Mouse (Mus musculus): ENCODE measurements around the gene Bcl2l11. TPM values are rescaled to one million over a fixed set of nuclear protein-coding genes. Genes with fewer than 3 reads are reported as not detected.

The Bcl2l11 gene
- 4.9 and 6.1 TPM in 2 replicates for polyA plus RNA-seq (2015; fragmentation: Nextera tagmentation; extraction: Ambion mirVana)

DNA sequence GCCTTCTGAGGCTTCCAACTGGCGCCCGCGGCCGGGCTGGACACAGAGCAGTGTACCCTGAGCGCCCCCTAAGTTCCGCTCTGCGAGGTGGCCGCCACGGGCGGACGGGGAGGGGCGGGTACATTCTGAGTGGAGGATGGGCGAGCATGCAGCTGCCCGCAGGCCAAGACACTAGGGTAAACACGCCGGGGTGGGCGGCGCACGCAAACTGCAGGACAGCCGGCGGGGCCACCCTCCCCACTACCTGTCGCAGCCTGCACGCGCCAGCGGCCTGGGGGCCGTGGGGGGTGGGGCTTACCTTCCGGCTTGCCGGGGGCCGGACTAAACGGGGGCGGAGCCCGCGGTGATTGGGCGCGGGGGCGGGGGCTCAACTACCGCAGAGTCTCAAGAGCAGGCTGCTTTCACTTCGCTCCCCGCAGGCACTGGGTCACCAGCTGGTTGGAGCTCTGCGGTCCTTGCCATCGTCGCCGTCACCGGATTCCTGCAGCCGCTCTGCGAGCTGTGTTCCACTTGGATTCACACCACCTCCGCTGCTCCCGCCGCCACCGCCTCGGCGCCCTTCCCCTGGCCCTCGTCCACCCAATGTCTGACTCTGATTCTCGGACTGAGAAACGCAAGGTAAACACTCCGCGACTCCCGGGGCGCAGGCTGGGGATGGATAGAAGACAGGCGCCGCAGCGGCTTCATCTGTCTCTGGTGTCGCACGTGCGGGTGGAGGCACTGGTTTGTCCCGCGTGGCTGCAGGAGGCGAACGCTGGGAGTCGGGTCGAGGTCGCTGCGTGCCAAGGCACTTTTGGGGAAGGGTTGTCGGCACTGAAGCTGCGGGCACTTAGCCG lies at the start of gene Bcl2l11:
TSS of gene Bcl2l11 (plus strand) at position 404 of the 836 bp plus-strand sequence.
- WGBS (ENCODE audit: insufficient replicate concordance) = under 1% methylated on average over 76 of the region's 76 CpGs
- Histone ChIP-seq H3K4me2 (peak within 1 kb of the TSS; percentile 98), H3K9me3 (replicated peaks) (no peaks in the 10 kb centered on the region), H3K4me1 (replicated peaks) (peaks cover 56% of the 10 kb centered on the region), H3K36me3 (replicated peaks) (peaks cover 17% of the 10 kb centered on the region; the same call in 1 of the 2 replicates), H3K9ac (peak within 1 kb of the TSS; percentile 72), H3K27me3 (peaks cover 70% of the 10 kb centered on the region), H3K27ac (replicated peaks) (peak within 1 kb of the TSS; percentile 79), H3K4me3 (replicated peaks) (peak within 1 kb of the TSS; percentile 75)
- peak; percentile 66 for ATAC-seq (ENCODE audit: insufficient read depth)

DNA sequence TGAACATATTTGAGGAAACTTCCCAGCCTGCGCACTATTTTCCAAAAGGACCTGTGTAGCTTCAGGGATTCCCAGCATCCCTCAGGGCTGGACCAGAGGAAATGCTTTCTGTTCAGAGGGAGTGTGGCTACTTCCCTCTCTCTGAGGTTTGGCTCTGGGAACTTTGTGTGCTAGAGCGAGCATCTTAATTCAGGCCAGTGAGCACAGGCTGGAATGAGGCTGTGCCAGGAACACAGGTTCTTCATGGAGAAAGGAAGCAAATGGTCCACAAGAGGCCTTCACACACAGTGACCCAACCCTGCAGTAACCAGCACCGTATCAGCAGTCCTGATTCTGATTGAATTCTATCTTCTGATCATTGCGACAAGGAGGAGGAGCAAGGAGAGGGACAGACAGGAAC lies 48.9 kb upstream of the Bcl2l11 start:
- no peaks in the 10 kb centered on the region for H3K36me3 ChIP-seq (replicated peaks)
- no peak overlapping the region for H3K27ac ChIP-seq (replicated peaks)
- H3K4me2 ChIP-seq = no peak overlapping the region
- no peak overlapping the region for H3K4me3 ChIP-seq (replicated peaks)
- H3K4me1 ChIP-seq (replicated peaks) = no peaks in the 10 kb centered on the region
- H3K9me3 ChIP-seq (replicated peaks) = no peaks in the 10 kb centered on the region
- no peaks in the 10 kb centered on the region for H3K27me3 ChIP-seq
- H3K9ac ChIP-seq = no peak overlapping the region
- ATAC-seq (ENCODE audit: insufficient read depth) = no peak
- WGBS (ENCODE audit: insufficient replicate concordance) = 63% methylated on average over 4 of the region's 4 CpGs

DNA sequence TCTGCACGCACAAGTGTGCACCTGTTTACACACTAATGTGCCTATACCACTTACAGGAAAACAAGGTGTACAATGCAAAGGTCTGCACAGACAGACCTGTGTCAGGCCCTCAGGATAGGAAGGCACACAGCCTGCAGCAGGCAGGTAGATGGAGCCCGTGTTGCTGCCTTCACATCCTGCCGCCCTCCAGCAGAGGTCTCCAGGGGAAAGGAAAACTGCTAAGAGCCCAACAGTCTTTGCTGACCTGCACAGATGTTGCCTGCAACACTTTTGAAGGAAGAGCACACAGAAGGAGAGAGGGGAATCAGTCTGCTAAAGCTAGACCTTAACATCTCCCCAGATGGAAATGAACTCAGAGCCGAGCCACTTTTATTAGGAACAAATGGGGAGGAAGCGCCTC lies 47.0 kb upstream of the Bcl2l11 start:
- H3K27ac ChIP-seq (replicated peaks) = no peak overlapping the region
- H3K9me3 ChIP-seq (replicated peaks) = no peaks in the 10 kb centered on the region
- H3K4me2 ChIP-seq = no peak overlapping the region
- no peak for ATAC-seq (ENCODE audit: insufficient read depth)
- H3K9ac ChIP-seq = no peak overlapping the region
- no peaks in the 10 kb centered on the region for H3K36me3 ChIP-seq (replicated peaks)
- 40% methylated on average over 5 of the region's 5 CpGs for WGBS (ENCODE audit: insufficient replicate concordance)
- no peaks in the 10 kb centered on the region for H3K4me1 ChIP-seq (replicated peaks)
- H3K4me3 ChIP-seq (replicated peaks) = no peak overlapping the region
- H3K27me3 ChIP-seq = no peaks in the 10 kb centered on the region

DNA sequence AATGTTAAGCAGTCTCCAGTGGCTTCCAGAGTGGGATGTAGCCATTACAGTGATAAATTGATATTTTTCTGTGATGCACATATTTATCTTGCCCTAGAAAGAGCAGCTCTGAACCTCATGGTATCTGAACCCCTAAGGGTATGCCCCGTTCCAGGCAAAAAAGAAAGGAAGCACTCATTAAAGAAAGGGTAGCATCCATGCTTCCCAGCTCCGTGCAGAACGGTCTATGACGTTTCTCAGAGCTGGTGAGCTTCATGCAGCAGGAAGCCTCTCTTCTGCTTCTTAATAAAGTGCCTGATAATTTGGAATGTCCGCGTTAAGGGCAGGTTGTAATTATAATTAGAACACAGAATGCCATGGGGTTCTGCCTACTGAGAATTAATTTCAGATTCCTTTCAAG lies 46.5 kb upstream of the Bcl2l11 start:
- 63% methylated on average over 6 of the region's 6 CpGs for WGBS (ENCODE audit: insufficient replicate concordance)
- H3K27me3 ChIP-seq = no peaks in the 10 kb centered on the region
- H3K4me1 ChIP-seq (replicated peaks) = no peaks in the 10 kb centered on the region
- no peak overlapping the region for H3K4me2 ChIP-seq
- no peak for ATAC-seq (ENCODE audit: insufficient read depth)
- H3K9me3 ChIP-seq (replicated peaks) = no peaks in the 10 kb centered on the region
- H3K36me3 ChIP-seq (replicated peaks) = no peaks in the 10 kb centered on the region
- no peak overlapping the region for H3K9ac ChIP-seq
- H3K4me3 ChIP-seq (replicated peaks) = no peak overlapping the region
- no peak overlapping the region for H3K27ac ChIP-seq (replicated peaks)

DNA sequence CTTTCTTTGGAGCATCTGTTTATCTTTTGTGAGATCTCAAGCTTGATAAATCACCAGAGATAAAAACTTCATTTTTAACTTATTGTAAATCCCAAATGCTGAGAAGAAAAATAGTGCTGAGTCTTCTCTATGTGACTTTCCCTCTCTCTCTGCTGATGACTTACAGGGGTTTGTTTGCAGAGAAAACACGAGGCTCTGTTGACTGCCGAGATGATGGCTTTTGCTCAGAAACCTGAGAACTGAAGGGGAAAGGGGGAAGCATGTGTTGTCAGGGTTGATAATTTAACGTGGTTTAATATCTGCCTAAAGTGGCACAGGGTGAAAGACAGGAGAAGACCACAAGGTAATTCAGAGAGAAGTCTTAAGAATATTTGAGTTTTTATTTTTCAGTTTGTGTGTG lies 42.0 kb upstream of the Bcl2l11 start:
- Histone ChIP-seq H3K36me3 (replicated peaks) (no peaks in the 10 kb centered on the region), H3K4me1 (replicated peaks) (peaks cover 16% of the 10 kb centered on the region), H3K4me2 (no peak overlapping the region), H3K9ac (no peak overlapping the region), H3K4me3 (replicated peaks) (no peak overlapping the region), H3K27ac (replicated peaks) (no peak overlapping the region), H3K27me3 (no peaks in the 10 kb centered on the region), H3K9me3 (replicated peaks) (no peaks in the 10 kb centered on the region)
- WGBS (ENCODE audit: insufficient replicate concordance) = 6% methylated on average over 3 of the region's 3 CpGs
- no peak for ATAC-seq (ENCODE audit: insufficient read depth)

DNA sequence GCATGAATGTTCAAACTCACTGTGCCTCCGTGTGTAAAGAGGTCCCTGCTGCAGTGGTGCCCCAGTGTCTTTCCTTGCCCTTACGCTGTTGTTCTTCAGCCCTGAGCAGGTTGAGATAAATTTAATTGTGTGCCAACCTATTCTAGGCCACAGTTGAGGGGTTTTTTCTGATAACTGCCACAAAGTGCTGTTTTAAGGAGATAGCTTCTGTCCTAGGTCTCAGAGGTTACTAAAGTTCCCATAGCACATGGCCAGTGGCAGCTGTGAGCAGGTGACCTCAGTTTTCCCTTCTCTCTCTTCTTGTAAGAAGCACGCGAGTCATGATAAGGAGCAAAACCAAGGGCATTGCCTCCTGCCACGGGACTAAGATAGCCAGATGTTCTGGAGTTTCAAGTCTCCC lies 41.2 kb upstream of the Bcl2l11 start:
- Histone ChIP-seq H3K9ac (no peak overlapping the region), H3K9me3 (replicated peaks) (no peaks in the 10 kb centered on the region), H3K27me3 (no peaks in the 10 kb centered on the region), H3K4me3 (replicated peaks) (no peak overlapping the region), H3K36me3 (replicated peaks) (no peaks in the 10 kb centered on the region), H3K27ac (replicated peaks) (no peak overlapping the region), H3K4me1 (replicated peaks) (peaks cover 16% of the 10 kb centered on the region), H3K4me2 (no peak overlapping the region)
- WGBS (ENCODE audit: insufficient replicate concordance) = 17% methylated on average over 5 of the region's 5 CpGs
- ATAC-seq (ENCODE audit: insufficient read depth) = peak; percentile 65

DNA sequence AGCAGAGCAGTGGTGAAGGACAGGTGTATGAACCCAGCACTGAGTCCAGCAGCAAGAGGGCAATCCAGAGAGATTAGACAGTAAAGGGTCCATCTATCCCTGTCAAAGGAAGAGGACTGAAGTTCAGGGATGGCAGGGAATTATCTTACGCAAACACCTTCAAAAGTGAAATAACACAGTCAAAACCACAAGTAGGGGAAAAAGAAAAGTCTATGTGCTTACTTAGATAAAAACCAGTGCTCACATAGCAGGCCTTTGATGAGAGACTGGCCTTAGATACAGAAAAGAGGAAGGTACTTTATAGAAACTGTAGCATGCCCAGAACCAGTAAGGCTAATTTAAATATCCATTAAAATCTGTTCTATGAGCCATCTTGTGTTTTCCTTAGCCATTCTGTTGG lies 40.4 kb upstream of the Bcl2l11 start:
- Histone ChIP-seq H3K9me3 (replicated peaks) (no peaks in the 10 kb centered on the region), H3K4me3 (replicated peaks) (no peak overlapping the region), H3K9ac (no peak overlapping the region), H3K27ac (replicated peaks) (no peak overlapping the region), H3K4me1 (replicated peaks) (peaks cover 16% of the 10 kb centered on the region), H3K36me3 (replicated peaks) (no peaks in the 10 kb centered on the region), H3K27me3 (no peaks in the 10 kb centered on the region), H3K4me2 (no peak overlapping the region)
- ATAC-seq (ENCODE audit: insufficient read depth) = no peak
- WGBS (ENCODE audit: insufficient replicate concordance) = 28% methylated on average over 1 of the region's 1 CpGs

DNA sequence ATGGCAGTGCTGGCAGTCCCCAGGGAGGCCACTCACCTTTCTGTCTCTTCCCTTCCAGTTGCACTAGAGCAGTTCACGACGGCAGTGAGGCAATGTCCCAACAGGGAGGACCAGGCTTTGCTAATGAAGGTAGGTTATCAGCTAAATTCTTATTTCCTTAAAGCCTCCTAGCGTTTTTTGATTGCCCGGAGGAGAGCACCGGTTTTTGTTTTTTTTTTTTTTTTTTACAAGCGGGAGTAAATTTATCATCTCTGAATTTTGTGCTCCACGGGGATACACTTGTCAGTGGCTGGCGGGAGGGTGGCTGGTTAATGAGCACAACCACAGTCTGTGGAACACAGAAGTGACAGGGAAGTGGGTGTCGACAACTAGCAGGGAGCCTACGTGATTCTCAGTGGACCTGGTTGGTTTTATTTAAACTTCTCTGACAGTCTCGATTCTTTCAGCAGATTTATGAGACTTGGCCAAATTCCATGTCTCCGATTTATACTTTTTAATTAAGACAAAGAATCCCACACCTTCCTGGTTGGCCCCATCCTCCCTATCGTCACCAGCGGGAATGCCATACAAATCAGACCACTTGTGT lies 39.4 kb upstream of the Bcl2l11 start:
- no peak for ATAC-seq (ENCODE audit: insufficient read depth)
- 40% methylated on average over 14 of the region's 14 CpGs for WGBS (ENCODE audit: insufficient replicate concordance)
- Histone ChIP-seq H3K9ac (no peak overlapping the region), H3K9me3 (replicated peaks) (no peaks in the 10 kb centered on the region), H3K4me2 (no peak overlapping the region), H3K27ac (replicated peaks) (no peak overlapping the region), H3K4me3 (replicated peaks) (no peak overlapping the region), H3K36me3 (replicated peaks) (no peaks in the 10 kb centered on the region), H3K4me1 (replicated peaks) (peaks cover 16% of the 10 kb centered on the region), H3K27me3 (no peaks in the 10 kb centered on the region)

DNA sequence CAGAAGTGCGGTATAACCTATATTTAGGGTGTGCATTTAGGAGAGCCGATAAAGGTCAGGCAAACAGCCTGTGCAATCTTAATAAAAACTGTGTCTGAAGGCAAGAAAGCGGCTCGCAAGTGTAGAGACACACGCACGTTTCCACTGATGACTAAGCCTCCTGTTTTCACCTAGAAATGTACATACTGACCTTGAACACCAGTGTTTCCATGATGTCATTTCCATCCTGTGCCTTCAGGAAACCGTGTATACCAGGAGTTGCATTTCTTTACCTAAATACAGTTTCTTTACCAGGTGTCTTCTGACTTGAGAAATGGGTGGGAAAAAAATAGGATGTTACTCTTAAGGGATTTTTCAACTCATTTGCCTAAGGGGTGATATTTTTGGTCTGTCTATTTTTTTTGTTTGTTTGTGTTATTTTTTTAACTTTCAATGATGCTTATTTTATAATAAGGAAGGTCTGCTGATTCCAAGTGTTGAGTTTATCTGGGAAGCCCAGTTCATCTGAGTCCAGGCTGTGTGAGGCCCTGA lies 38.8 kb upstream of the Bcl2l11 start:
- ATAC-seq (ENCODE audit: insufficient read depth) = no peak
- Histone ChIP-seq H3K4me2 (no peak overlapping the region), H3K9me3 (replicated peaks) (no peaks in the 10 kb centered on the region), H3K4me3 (replicated peaks) (no peak overlapping the region), H3K27me3 (no peaks in the 10 kb centered on the region), H3K9ac (no peak overlapping the region), H3K4me1 (replicated peaks) (peaks cover 16% of the 10 kb centered on the region), H3K27ac (replicated peaks) (no peak overlapping the region), H3K36me3 (replicated peaks) (no peaks in the 10 kb centered on the region)
- 68% methylated on average over 7 of the region's 7 CpGs for WGBS (ENCODE audit: insufficient replicate concordance)

DNA sequence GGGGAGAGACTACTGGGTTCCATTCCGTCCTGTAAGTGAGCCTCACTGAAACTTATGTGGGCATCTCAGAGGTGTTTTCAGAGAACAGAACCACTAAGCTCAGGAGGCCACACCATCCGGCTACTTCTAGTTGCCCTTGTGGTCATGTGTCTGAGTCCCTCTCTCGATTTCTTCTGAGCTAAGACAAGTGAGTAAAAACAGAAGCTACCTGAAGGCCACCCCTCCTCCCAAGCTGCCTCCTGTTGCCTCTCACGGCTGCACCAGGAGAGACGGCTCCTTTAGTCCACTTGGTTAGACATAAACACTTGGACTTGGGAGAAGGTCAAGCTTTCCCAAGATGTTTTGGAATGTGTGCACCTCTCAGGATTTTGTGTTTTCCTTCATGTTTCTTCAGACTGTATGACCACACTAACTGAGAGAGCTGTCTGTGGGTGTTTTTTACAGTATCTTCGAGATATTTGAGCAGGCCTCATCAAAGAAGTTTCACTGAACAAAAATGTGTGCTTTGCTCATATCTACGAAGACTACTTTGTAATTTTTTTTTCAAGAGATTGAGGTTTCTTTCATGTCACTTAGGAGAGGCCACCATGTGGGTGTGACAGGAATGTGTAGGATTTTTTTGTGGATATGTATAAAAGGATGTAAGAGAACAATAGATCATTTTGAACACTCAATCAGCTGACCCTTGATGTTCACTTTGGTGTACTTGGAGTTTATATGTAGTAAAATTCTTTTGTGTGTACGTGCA lies 37.9 kb upstream of the Bcl2l11 start:
- no peaks in the 10 kb centered on the region for H3K27me3 ChIP-seq
- no peak for ATAC-seq (ENCODE audit: insufficient read depth)
- H3K27ac ChIP-seq (replicated peaks) = no peak overlapping the region
- no peak overlapping the region for H3K4me3 ChIP-seq (replicated peaks)
- H3K9ac ChIP-seq = no peak overlapping the region
- H3K4me1 ChIP-seq (replicated peaks) = peaks cover 16% of the 10 kb centered on the region
- no peaks in the 10 kb centered on the region for H3K9me3 ChIP-seq (replicated peaks)
- no peak overlapping the region for H3K4me2 ChIP-seq
- 67% methylated on average over 8 of the region's 8 CpGs for WGBS (ENCODE audit: insufficient replicate concordance)
- no peaks in the 10 kb centered on the region for H3K36me3 ChIP-seq (replicated peaks)

DNA sequence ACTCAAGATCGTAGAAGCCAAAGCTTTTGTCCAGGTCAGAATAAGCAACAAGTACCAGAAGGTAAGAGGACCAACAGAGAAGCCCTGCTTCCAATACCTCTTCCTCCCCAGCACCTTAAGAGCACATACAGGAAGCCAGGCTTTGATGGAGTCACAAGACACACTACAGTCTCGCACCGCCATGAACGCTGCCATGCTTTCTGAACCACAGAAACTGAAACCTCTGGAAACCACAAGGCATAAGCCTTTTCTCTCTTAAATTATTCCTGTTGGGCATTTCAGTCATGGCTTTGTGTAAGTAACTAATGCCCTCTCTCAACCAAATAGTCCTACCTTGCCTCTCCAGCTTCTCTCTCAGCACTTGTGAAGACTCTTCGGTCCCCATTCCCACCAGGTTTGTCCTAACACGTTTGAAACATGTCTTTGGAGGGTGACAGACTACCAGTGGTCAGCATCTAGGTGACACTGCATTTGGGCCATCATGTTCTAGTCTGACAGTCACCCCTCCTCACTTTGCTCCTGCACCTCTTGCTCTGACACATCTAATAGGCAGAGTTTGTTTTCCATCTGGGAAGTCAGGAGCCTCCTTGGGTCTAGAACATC lies 35.5 kb upstream of the Bcl2l11 start:
- 72% methylated on average over 6 of the region's 6 CpGs for WGBS (ENCODE audit: insufficient replicate concordance)
- no peak overlapping the region for H3K4me2 ChIP-seq
- H3K9ac ChIP-seq = no peak overlapping the region
- ATAC-seq (ENCODE audit: insufficient read depth) = no peak
- no peak overlapping the region for H3K4me3 ChIP-seq (replicated peaks)
- H3K9me3 ChIP-seq (replicated peaks) = no peaks in the 10 kb centered on the region
- H3K27ac ChIP-seq (replicated peaks) = no peak overlapping the region
- no peaks in the 10 kb centered on the region for H3K36me3 ChIP-seq (replicated peaks)
- peaks cover 8% of the 10 kb centered on the region for H3K4me1 ChIP-seq (replicated peaks)
- H3K27me3 ChIP-seq = no peaks in the 10 kb centered on the region
